Mouse (Mus musculus) MEL (cell line): ENCODE measurements around the gene Exosc8. TPM values are rescaled to one million over a fixed set of nuclear protein-coding genes. Genes with fewer than 3 reads are reported as not detected.

ENCODE experiments used
- DNase-seq: peaks from one replicate; pipeline ENCODE4 v3.0.0; 2011; ENCODE audit warnings: low read depth, low spot score
- H3K27ac ChIP-seq: 2 replicates; pipeline ENCODE4 v1.5.1; 2012; ENCODE audit warnings: low read depth, mild to moderate bottlenecking, control low read depth, low read length, moderate library complexity; ENCODE audit not compliant: control insufficient read depth
- H3K27me3 ChIP-seq, 2 experiments: fragments of 150-350 bp in 1 of 2; sonication (generic) in 1 of 2; 2 replicates each; pipeline ENCODE4 v1.6.1; 2012; ENCODE audit warnings: low read length in 2 of 2, mild to moderate bottlenecking in 2 of 2, improper control_type of control experiment in 1 of 2, moderate library complexity in 1 of 2; ENCODE audit not compliant: insufficient read depth in 2 of 2, control insufficient read depth in 1 of 2
- H3K36me3 ChIP-seq, 2 experiments: 2 replicates each; pipeline ENCODE4 v1.6.1; 2012 to 2014; ENCODE audit warnings: low read length in 2 of 2, improper control_type of control experiment in 1 of 2, inconsistent platforms in 1 of 2, mild to moderate bottlenecking in 1 of 2; ENCODE audit not compliant: insufficient read depth in 2 of 2, control insufficient read depth in 1 of 2
- H3K4me1 ChIP-seq, 2 experiments: fragments of 150-350 bp in 1 of 2; sonication (generic) in 1 of 2; 2 replicates each; pipeline ENCODE4 v1.6.1; 2012; ENCODE audit warnings: low read length in 2 of 2, improper control_type of control experiment in 1 of 2, mild to moderate bottlenecking in 1 of 2; ENCODE audit not compliant: insufficient read depth in 2 of 2, control insufficient read depth in 1 of 2
- H3K4me3 ChIP-seq, 2 experiments: fragments of 150-350 bp in 1 of 2; sonication (generic) in 1 of 2; 2 replicates each; pipeline ENCODE4 v1.5.1; 2012; ENCODE audit warnings: low read depth in 2 of 2, low read length in 2 of 2, mild to moderate bottlenecking in 2 of 2, moderate library complexity in 2 of 2, control low read depth in 1 of 2, improper control_type of control experiment in 1 of 2; ENCODE audit not compliant: control insufficient read depth in 1 of 2, insufficient read depth in 1 of 2
- H3K79me2 ChIP-seq: 2 replicates; pipeline ENCODE4 v1.6.1; 2012; ENCODE audit warnings: mild to moderate bottlenecking, low read length, moderate library complexity; ENCODE audit not compliant: control insufficient read depth, poor library complexity, insufficient read depth
- H3K9ac ChIP-seq: 2 replicates; pipeline ENCODE4 v1.6.1; 2012; ENCODE audit warnings: low read depth, mild to moderate bottlenecking, control low read depth, low read length, moderate library complexity; ENCODE audit not compliant: control insufficient read depth, poor library complexity, severe bottlenecking
- H3K9me3 ChIP-seq: fragments of 150-350 bp; sonication (generic); replicated peaks from 2 replicates; pipeline ENCODE4 v1.6.1; 2012; ENCODE audit warnings: mild to moderate bottlenecking, low read length, improper control_type of control experiment, moderate library complexity; ENCODE audit not compliant: insufficient read depth
- ELF1 ChIP-seq: IDR thresholded peaks from 2 replicates; pipeline ENCODE4 v1.6.1; 2014; ENCODE audit warnings: low read depth, mild to moderate bottlenecking, inconsistent platforms, low read length, improper control_type of control experiment, moderate library complexity
- EP300 ChIP-seq, 2 experiments: IDR thresholded peaks; 2 replicates each; pipeline ENCODE4 v1.6.1; 2011; ENCODE audit warnings: improper control_type of control experiment in 2 of 2, low read length in 2 of 2, low read depth in 1 of 2, mild to moderate bottlenecking in 1 of 2
- HCFC1 ChIP-seq: IDR thresholded peaks from 2 replicates; pipeline ENCODE4 v1.6.1; 2012; ENCODE audit warnings: low read depth, mild to moderate bottlenecking, inconsistent platforms, low read length, improper control_type of control experiment, moderate library complexity
- SMC3 ChIP-seq: IDR thresholded peaks from 2 replicates; pipeline ENCODE4 v1.6.1; 2011; ENCODE audit warnings: low read depth, low read length, improper control_type of control experiment
- ZNF384 ChIP-seq: IDR thresholded peaks from 2 replicates; pipeline ENCODE4 v1.6.1; 2012; ENCODE audit warnings: low read depth, mild to moderate bottlenecking, inconsistent platforms, low read length, improper control_type of control experiment
- polyA plus RNA-seq, 2 experiments: library from polyadenylated mRNA; stranded (reverse) in 1 of 2; unstranded in 1 of 2; fragments of >175 nt in 1 of 2; fragments of >200 nt in 1 of 2; gene quantifications; 2 replicates each; pipeline versions ENCODE4 v1.2.1 to v1.2.4; 2012; ENCODE audit warnings: low replicate concordance in 2 of 2, low read depth in 1 of 2; ENCODE audit not compliant: insufficient read length in 2 of 2, insufficient read depth in 1 of 2, missing spikeins in 1 of 2
- total RNA-seq: library from RNA; depleted of rRNA; stranded (reverse); fragments of 300-350 nt; gene quantifications from 2 replicates; pipeline ENCODE4 v1.2.3, GENCODE M21; 2012; rRNA removed

The Exosc8 gene
- total and polyA plus RNA-seq, 3 experiments, result 231 to 361 TPM; not detected in 1

DNA sequence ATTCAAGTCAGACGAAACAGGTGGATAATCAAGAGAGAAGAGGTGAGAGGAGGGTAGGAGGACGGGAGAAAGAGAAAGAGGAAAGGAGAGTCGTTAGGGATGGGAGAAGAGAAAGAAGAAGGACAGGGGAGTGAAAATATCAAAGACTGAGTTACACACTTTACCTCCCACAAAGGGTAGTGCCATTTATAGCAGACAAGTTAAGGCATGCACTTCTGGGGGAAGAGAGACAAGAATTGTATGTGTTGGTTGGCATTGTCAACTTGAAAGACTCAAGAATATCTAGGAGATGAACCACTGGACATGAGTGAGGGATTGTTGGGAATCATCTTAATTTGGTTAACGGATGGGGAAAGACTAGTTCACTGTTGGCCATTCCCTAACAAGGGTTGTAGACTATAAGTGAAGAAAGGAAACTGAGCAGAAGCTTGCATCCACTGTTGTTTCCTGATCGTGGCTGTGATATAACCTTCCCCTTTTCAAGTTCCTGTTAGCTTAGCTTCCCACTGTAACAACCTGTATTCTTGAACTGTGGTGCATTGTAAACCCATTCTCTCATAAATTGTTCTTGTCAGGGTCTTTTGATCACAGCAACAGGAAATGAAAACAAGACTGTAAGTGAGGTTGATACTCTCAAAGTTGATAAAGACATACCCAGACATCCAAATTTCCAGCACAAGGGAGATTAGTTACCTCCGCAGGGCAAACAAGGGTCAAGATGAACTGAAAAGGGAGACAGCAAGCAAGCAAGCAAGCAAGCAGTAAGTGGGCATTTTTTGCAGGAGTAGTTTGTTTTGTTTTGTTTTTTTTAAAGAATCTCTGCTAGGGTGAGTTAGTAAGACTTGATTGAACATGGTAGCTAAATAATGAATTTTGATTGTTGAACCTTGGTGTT is 53.6 kb downstream of the Exosc8 start:
- Histone ChIP-seq H3K27me3 (no peaks in the 10 kb centered on the region), H3K4me3 (no peak overlapping the region), H3K36me3 (no peaks in the 10 kb centered on the region; a peak in 1 of 4 replicates), H3K4me1 (peaks cover 0 to 4% of the 10 kb centered on the region in 2 experiments; a peak in 1 of 4 replicates), H3K79me2 (no peaks in the 10 kb centered on the region), H3K27ac (no peak overlapping the region), H3K9me3 (no peaks in the 10 kb centered on the region), H3K9ac (no peak overlapping the region)
- TF ChIP-seq HCFC1 (no peak), EP300 (IDR thresholded peaks at IDR 0.05; ENCODE audit: low read depth in 1 of 2, low read length in 2 of 2) (0 out of 4 replicates have a peak, but pooled peaks of 1 of the 2 experiments have one; percentile 12), SMC3 (no peak), ELF1 (no peak), ZNF384 (no peak)
- DNase-seq, result peak; percentile 33

Other genes starting within 250 kb of the Exosc8 start
- gene Supt20, start 42.6 kb downstream of the Exosc8 start, total RNA-seq, result 31.6 and 34.8 TPM in 2 replicates
- gene Supt20, start 42.6 kb downstream of the Exosc8 start, polyA plus RNA-seq, result 10 to 100 TPM in 1 of 2 experiments, not detected in 1; 66.6 TPM
- not detected in 2 replicates for gene Gm21958, start 21.0 kb downstream of the Exosc8 start, total RNA-seq
- gene Gm21958, start 21.0 kb downstream of the Exosc8 start, polyA plus RNA-seq, result under 1 TPM in 1 of 2 experiments, not detected in 1; 0.45 TPM
- 42.8 and 44.0 TPM in 2 replicates for gene Alg5, start 146 bp upstream of the Exosc8 start, total RNA-seq
- 10 to 100 TPM in 1 of 2 experiments, not detected in 1; 34.8 TPM for gene Alg5, start 146 bp upstream of the Exosc8 start, polyA plus RNA-seq
- gene Smad9, start 20.2 kb upstream of the Exosc8 start, total RNA-seq, result 0.07 TPM in 1 of 2 replicates, not detected in the other
- under 1 TPM in 1 of 2 experiments, not detected in 1; 0.01 TPM for gene Smad9, start 20.2 kb upstream of the Exosc8 start, polyA plus RNA-seq
- gene Rfxap, start 72.4 kb upstream of the Exosc8 start, total RNA-seq, result 43.0 and 51.5 TPM in 2 replicates
- 10 to 100 TPM in 1 of 2 experiments, not detected in 1; 76.0 TPM for gene Rfxap, start 72.4 kb upstream of the Exosc8 start, polyA plus RNA-seq
- gene Sertm1, start 180.5 kb upstream of the Exosc8 start, total RNA-seq, result not detected in 2 replicates
- not detected for gene Sertm1, start 180.5 kb upstream of the Exosc8 start, polyA plus RNA-seq